Mouse (Mus musculus) common myeloid progenitor, adult 5-6 weeks (primary cell): ENCODE results near the gene Moap1. TPM values are rescaled to one million over a fixed set of nuclear protein-coding genes. Genes with fewer than 3 reads are reported as not detected.

Source experiments
- total RNA-seq: library from RNA; stranded (forward); fragments of 200-1000, 187-1606 nt; gene quantifications from 2 replicates; pipeline ENCODE4 v1.2.3, GENCODE M21; 2017

Gene Moap1
- total RNA-seq, 1 experiment from 2014 or later = 11.6 TPM

Other genes starting within 250 kb of the Moap1 start
- not detected in 2 replicates for gene Chga, start 188.7 kb downstream of the Moap1 start, total RNA-seq
- gene Itpk1, start 38.7 kb downstream of the Moap1 start, total RNA-seq = 9.4 and 12.0 TPM in 2 replicates
- gene Tmem251, start 101 bp upstream of the Moap1 start, total RNA-seq = 11.3 and 11.9 TPM in 2 replicates
- gene Gm28051, start 14.1 kb upstream of the Moap1 start, total RNA-seq = not detected in 2 replicates
- gene Gon7, start 14.1 kb upstream of the Moap1 start, total RNA-seq = 16.2 and 26.6 TPM in 2 replicates
- 49.6 and 57.7 TPM in 2 replicates for gene Ubr7, start 14.3 kb upstream of the Moap1 start, total RNA-seq
- gene Gm20604, start 15.0 kb upstream of the Moap1 start, total RNA-seq = 7.4 and 7.7 TPM in 2 replicates
- 21.4 and 25.6 TPM in 2 replicates for gene Btbd7, start 134.8 kb upstream of the Moap1 start, total RNA-seq
- gene Cox8c, start 155.7 kb upstream of the Moap1 start, total RNA-seq = not detected in 2 replicates
- gene Unc79, start 205.2 kb upstream of the Moap1 start, total RNA-seq = 0.09 TPM in 1 of 2 replicates, not detected in the other